Mouse (Mus musculus): Measurements from ENCODE around the gene Rgs14.

Rgs14 gene

DNA sequence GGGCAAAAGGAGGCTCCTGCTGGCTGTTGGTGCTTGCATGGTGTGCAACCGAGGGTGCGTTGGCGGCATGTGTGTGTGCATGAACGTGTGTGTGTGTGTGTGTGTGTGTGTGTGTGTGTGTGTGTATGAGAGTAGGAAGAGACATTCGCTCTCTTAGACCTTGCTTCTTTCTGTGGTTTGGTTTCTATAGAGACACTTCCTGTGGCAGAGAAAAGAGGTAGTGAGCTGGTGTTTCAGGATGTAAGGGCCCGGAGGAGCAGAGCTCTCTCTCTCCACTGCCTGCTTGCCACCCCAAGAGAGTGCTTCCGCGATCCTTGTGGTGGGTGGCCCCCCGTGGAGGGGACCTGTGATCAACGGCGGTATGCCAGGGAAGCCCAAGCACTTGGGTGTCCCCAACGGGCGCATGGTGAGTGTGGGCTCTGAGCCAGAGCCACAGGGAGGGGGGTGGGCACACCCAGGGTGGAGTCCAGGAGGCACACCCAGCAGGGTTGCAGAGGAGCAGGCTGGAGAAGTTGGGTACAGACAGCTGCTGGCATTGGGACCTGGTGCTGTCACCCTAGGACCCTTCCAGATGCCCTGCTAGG, at the start of gene Rgs14:
Gene Rgs14, plus strand, starts transcription at position 202 of the 584 bp plus-strand sequence.
- no peak for DNase-seq

DNA sequence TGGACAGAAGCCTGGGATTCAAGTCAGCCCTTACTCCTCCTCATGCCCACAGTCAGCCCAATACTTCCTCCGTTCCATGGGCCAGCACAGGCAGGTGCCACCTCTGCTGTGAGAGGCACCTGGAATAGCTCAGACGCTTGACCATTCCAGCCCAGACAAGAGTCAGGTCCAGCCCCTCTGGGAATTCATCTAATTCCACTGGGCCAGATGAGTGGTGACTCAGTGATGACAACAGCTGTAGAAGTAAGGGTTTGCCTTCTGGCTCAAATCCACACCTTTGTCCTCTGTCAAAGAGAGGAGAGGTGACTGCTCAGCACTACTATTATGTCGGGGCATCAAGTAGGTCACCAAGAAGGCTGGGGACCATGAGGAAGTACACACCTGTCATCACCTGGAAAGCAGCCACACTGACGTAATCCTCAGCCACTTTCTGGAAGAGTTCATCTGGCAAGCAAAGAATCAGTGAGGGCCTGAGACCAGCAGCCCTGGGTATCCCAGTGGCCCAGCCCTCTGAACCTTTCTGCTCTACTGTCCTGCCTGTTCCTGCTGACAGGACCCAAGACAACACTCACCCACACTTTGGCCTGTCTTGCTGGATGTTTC, 49.5 kb upstream of the Rgs14 start, which contains the start of gene Prelid1:
Gene Prelid1, plus strand, starts transcription at position 570 of the 603 bp plus-strand sequence.
- no peak for DNase-seq

DNA sequence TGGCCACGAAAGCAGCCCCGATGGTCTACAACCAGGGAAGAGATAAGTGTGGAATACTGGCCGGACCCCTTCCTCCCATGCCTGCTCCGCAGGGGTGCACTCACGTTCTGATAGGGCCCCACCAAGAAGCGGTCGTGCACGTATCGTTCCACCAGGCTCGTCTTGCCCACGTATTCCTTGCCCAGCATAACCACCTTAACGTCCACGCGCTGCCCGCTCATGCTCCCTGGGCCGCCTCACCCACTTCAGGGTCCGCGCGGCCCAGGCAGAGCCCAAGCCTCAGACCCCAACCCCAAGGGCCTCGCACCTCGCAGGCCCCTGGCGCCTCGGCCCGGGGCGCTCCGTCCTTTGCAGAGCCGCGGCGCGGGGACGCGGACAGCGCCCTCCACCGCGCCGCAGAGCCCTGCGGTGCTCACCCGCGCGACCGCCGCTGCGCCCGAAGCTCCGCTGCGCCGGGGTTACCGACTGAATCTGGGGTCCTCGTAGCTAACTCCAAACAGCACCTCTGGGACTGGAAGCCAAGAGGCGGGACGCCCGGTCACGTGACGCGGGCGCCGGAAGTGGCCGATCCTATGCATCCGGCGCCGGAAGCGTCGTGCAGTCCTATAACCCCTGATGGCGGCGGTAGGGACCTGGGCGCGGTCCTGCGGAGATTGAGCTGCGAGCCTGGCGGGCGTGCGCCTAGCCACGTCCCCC, 48.0 kb upstream of the Rgs14 start, which contains the start of gene Rab24:
Gene Rab24, minus strand, starts transcription at position 513 of the 696 bp plus-strand sequence.
- peak; percentile 83 for DNase-seq

DNA sequence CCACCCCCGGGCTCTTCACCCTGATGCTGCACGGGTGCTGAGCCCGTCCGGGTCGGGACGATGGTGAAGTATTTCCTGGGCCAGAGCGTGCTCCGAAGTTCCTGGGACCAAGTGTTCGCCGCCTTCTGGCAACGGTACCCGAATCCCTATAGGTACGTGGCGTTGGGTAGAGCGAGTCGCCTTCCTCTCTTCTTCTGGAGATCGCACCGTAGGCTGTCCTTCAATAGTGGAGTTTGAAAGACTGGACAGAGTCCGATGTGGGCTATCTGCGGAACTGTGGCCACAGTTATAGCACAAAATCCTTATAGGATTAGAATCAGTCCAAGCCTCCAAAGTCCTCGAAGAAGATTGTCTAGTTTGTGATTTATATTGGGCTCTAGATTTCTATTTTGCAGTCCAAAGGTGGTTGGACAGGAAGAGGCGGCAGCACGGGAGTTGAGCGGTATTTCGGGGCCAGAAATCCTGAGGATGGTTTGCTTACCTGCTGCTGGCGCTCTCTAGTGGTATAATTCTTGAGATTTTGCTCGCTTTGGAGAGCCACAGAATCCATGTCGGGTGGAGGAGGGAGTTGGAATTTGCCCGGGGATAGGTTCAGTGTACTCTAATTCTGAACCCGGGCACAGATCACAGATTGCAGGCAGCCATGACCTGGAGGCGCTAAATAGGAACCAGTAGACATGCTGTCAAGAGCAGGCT, 47.3 kb upstream of the Rgs14 start:
- peak; percentile 45 for DNase-seq

DNA sequence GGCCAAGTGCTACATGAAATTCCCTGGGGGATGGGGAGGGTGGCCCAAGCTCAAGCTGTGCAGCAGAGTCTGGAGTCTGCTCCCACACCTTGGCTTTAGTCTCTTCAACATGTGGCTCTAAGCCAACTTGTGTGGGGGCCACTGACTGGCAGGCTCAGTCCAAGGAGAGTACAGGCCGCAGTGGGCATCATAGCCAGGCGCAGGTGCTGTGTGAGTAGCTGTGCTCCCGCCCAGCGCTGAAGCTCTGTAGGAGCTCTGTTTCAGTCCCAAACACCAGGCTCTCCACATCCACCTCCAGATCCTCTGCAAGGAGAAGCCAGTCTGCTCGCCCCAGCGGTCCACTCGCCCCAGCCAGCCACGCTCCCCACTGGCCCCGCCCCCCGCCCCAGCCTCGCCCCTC, 43.9 kb upstream of the Rgs14 start:
- DNase-seq, result no peak

DNA sequence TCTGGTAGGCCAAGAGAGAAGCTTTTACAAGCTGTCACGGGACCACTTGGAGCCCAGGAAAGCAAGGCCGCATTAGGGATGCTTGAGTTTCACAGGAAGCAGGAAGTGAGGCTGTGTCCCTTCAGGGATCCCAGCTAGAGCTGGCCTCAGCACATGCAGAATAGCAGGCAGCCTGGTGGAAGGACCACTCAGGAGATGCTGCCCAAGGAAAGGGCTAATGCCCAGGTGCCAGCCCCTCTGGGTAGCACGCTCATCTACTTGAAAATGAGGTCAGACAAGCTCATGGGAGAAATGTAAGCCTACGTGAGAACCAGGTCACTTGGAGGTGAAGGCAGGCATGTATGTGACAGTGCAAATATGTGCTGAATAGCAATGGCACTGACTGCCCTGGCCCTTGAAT, 42.4 kb upstream of the Rgs14 start:
- DNase-seq, result no peak

DNA sequence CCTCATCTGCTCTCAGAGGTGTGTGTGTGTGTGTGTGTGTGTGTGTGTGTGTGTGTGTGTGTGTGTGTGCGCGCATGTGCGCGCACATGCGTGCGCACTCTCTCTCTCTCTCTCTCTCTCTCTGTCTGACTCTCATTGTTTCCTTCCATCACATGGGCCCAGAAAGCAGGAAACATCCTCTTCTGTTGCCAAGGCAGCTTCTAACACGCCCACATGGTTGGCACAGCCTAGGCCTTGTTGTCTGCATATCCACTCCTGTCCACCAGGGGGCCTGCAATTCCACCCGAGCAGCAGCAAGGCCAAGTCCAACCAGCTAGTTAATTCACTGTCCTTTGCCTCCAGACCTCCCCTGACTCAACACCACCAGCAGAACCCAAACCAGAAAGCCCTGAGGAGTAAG, 41.9 kb upstream of the Rgs14 start:
- peak; percentile 78 for DNase-seq

DNA sequence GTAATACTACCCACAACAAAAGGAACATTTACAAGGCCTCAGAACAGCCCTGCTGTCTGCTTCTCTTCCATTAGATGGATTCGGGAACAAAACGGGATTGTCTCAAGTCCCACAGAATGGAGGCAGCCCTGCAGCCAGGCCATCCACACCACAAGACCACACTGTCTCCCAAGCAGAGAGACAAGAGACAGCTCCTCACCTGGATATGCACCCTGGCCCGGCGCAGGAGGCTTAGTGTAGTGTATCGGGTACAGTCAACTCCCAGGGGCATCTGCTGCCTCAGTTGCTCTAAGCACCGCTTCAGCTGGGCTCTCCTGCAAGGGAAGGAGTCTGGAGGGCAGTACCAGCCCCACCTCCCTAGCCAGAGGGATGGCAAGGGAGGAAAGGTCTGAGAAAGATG, 41.4 kb upstream of the Rgs14 start:
- DNase-seq, result no peak

DNA sequence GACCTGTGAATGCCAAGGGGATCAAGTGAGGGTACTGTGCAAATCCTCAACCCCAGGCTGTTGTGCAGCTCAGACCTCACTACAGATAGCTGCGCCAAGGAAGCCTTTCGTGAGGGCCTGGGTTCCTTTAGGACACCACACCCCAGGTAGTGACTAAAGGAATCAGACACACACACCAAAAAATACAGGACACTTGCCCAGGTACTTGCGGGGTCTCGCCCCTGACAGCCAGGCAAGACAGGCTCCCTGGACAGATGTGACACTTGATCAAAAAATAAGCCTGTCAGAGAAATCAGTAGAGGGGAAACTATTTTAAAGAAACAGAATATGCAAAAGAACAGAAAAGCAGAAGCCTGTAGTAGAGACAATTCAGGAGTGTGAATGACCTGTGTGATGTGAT, 40.9 kb upstream of the Rgs14 start:
- no peak for DNase-seq

DNA sequence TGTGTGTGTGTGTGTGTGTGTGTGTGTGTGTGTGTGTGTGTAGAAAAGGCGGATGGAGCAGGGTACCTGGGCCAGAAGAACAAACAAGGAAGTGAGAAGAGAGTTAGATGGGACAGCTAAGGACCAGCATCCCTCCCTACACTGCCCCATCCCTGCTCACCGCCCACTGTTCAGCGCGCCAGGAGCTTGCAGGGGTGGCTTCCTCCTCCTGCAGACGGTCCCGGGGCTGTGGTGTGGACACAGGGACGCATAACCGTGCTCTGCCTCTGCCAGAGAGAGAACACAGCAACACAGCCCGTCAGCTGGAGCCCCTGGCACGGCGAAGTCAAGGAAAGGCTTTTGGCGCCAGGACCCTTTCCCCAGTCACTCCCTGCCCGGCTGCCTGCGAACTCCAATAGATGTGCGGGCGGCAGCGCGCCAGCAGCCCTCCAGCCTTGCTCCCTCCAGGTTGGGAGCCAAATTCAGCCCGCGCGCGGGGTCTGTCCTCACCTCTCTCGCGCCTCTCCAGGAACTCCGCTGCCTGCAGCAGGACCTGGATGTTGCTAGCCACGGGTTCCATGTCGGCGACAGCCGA, 40.3 kb upstream of the Rgs14 start:
- DNase-seq, result no peak

DNA sequence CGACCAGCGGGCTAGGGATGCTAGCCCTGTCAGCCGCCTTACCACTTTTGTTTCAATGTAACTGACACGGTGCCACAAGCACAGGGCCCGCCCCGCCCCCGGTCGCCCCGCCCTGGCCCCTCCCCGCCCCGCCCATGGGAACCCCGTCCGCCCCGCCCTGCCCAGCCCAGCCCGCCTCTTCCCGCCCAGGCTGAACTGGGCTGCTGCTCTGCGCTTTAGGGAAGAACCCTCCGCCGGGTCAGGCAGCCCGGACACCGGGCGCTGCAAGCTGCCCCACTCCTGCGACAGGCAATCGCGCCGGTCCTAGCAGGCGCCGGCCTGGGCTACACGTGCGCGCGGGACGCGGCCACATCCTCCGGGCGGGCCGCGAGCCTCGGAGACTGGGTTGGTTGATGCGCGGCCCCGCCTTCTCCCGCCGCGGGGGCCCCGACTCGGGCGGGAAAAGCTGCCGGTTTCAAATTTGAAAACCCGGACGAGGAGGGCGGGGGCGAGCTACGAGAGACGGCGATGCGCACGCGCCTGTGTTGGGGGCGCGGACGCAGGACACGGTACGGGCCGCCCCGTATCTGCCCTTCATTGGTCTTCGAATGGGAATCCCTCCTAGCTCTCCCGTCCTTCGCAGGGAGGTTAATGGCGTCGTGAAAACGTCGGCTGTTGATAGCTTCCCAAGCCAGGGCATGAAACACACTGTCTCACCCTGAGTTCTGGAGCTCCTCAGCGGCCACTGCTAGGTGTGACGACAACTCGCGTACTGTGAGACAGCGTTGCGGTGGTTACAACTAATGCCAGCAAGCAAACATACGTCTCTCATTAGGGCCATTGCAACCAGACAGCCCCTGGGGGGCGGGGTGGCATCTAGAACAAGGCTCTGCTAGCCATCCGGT, 39.6 kb upstream of the Rgs14 start, which contains the start of gene Mxd3:
Gene Mxd3, minus strand, starts transcription at position 141 of the 884 bp plus-strand sequence.
- peak; percentile 65 for DNase-seq

DNA sequence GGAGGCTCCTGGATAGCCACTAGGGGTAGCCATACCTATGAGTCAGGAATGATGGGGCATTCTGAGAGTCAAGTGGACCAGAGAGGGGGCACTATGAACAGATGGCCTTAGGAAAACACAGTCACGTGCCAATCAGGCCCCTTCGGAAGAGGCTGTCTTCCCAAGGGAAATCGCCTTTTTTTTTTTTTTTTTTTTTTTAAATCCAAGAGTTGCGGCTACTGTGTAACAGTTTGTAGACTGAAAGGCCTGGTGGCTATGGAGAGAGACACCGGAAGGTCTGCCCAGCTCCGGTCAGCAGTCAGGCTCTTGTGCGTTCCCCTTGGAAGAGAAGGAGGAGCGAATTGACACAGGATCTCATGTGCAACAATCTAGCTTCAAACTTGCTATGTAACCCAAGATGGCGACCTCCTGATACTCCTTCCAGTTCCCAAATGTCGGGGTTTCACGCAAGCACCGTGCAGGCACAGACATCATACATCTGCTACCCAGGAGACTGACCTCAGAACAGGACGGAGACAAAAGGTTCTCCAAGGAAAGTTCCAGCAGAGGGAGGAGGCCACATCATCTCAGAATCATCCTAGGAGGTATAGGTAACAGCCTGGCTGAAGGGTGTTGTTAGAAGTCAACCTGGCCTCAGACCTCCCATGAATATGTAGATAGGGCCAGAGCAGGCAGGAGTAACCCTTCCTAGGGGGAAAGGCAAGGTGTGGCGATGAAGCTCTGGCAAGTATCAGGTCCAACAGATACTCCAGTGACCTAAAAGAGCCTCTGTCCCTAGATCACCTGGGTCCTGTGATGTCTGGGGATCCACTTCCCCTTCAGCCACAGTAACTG, 38.7 kb upstream of the Rgs14 start:
- no peak for DNase-seq

DNA sequence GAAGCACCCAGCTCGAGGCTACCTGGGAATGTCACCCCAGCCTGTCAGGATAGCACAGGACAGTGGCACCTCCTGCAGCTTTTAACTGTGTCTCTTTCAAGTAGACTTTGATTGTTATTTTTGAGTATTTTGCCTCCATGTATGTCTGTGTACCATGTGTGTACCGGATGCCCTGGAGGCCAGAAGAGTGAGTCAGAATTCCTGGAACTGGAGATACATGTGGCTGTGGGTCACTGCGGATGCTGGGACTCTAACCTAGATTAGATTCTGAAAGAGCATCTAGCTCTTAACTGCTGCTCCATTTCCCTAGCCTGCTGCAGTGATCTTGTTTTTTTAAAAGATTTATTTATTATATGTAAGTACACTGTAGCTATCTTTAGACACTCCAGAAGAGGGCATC, 37.2 kb upstream of the Rgs14 start:
- DNase-seq, result no peak

DNA sequence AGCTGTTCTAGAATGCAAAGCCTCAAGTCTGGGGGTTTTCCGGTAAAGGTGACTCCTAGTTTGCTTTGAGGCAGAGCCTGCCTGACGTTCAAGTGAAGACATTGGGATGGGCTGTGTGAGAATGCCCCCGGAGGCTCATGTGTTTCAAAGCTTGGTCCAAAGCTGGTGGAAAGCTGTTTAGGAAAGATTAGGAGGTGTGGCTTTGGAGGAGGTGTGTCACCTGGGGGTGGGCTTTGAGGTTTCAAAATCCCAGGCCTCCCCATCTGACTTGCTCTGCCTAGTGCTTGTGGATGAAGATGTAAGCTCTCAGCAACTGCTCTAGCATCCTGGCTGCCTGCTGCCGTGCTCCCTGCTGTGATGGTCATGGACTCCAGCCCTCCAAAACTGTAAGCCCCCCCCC, 33.8 kb upstream of the Rgs14 start:
- no peak for DNase-seq

DNA sequence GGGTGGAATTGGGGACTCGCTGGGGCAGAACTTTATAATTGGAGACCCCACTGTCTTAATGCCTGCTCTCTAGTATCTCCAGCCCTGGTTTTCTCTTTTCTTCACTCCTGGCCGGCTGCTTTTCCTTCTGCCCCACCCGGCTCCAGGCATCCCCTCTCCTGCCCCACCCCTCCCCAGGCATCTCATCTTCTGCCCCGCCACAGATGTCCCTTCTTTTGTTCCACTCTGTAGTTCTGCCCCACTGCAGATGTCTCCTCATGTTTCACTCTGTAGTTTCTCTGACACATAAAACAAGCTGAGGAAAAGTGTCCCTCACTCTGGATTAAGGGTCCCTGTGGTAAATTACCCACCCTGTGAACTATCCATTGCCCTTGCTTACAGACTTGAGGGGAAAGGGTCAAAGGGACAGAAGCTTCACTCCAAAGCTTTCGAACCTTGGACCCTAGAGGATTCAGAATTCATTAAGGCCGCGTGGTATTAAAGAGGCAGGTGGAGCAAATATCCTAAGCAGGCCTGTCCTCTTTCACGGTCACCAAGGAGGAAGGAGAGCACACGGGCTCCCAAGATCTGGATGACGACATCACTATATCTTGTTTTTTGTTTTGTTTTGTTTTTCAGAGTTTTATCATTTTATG, 32.1 kb upstream of the Rgs14 start:
- no peak for DNase-seq

DNA sequence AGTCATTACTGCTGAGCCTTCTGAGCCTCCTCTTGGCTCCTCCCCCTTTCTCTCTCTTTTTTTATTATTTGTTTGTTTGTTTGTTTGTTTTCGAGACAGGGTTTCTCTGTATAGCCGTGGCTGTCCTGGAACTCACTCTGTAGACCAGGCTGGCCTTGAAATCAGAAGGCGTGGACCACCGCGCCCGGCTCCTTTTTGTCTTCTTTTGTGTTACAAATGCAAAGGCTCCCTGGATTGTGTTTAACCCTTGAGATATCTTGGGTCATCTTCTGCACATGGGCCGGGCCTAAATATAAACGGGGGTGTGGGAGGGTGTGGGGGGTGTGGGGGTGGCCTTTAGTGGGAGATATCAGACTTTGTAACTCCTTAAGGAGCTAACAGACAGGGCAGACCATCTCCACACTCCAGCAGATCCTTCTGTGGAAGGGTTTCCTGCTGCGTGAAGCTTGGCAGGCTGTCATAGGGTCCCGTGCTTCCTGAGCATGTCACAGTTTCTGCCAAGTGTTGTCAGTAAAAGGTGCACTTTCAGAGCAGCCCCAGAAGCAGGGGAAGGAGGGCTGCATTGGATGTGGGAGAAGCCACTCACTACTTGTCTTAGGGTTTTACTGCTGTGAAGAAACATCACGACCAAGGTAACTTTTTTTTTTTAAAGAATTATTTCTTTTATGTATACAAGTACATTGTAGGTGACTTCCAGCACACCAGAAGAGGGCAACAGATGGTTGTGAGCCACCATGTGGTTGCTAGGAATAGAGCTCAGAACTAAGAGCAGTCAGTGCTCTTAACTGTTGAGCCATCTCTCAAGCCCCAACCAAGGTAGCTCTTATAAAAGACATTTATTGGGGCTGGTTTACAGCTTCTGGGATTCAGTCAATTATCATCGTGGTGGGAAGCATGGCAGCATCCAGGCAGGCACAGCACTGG, 31.1 kb upstream of the Rgs14 start:
- DNase-seq, result no peak

DNA sequence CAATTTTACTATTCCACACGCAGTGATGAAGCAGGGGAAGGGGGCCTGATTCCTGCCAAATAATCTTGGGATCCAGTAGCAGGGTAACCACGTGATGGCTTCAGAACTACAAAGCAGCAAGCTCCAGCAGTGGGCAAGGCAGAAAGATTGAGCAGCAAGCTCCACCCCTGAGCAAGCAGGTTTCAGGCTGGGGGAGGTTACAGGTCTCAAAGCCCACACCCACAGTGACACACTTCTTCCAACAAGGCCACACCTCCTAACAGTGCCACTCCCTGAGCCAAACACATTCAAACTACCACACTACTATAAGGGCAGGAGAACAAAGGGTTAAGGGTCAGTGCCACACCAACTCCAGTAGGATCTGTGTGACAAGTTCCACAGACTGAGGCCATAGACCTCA, 30.3 kb upstream of the Rgs14 start:
- DNase-seq, result no peak

DNA sequence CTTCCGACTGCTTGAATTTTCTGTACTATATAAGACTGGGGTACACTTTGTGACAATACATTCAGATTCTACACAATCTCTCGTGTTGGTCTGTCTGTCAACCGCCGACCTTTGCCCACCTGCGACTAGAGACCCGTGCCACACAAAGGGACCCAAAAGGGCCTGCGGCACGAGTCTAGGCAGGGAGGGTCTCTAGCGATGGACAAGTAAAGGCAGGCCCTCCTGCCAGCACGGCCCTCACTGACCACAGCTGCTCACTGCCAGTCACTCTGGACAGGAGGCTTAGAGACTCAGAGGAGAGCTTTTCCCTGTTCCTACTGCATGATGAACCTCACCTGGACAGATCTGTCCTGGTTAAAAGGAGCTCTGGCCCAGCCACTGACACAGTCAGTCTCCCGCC, 27.1 kb upstream of the Rgs14 start:
- DNase-seq, result no peak

DNA sequence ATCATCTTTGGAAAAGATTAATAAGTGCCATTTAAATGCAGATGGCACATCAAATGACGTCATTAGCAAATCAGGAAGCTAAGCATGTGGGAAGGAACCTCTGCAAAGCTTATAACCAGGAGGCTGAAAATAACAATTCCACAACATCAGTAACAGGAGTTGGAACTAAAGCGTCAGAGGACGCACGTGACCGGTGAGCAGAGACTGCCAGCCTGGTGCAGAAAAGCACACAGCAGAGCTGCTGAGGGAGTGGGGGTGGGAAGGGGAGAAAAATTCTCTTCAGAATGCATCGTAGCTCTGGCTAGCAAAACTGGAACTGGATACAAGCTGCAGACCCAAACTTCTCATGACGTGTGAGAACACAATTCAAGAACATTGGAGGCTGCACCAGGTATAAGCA, 25.2 kb upstream of the Rgs14 start:
- no peak for DNase-seq

DNA sequence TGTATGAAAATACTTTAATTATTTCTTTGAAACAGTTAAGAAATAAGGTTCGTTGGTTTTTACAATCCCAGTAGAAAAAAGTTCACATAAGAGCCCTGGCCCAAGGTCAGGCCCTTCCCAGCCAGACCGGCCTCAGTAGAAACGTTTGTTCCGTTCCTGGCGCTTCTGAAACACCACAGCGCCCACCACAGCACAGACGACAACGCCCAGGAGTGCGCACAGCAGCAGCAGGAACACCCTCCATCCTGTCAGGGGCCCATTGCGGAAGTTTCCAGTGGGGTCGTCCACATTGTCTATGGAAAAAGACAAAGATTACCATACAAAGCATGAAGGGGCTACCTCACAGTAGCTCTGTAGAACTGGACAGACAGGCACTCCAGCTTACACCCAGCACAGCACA, 22.8 kb upstream of the Rgs14 start:
- DNase-seq, result no peak
